Mouse (Mus musculus) olfactory bulb, adult 2 months (tissue): Measurements from ENCODE around the gene Wfdc18.

Experiments used
- CTCF ChIP-seq: fragments of 200-500 bp; IDR thresholded peaks from 2 replicates; pipeline ENCODE4 v1.5.1; 2012; ENCODE audit warnings: low read depth, mild to moderate bottlenecking, low read length, moderate library complexity; ENCODE audit not compliant: insufficient read depth
- POLR2A ChIP-seq: fragments of 200-500 bp; IDR thresholded peaks from 2 replicates; pipeline ENCODE4 v1.6.1; 2012; ENCODE audit warnings: mild to moderate bottlenecking, low read depth, low read length, moderate library complexity; ENCODE audit not compliant: insufficient read depth

GRCm38 (mm10) chr11:83663532-83663931 lies 45.3 kb upstream of the Wfdc18 start:
- no peak for TF ChIP-seq POLR2A
- no peak for TF ChIP-seq CTCF
